Mouse (Mus musculus) spleen, postnatal 0 days (tissue): ENCODE results near the gene Adora1. TPM values are rescaled to one million over a fixed set of nuclear protein-coding genes. Genes with fewer than 3 reads are reported as not detected.

Experiments used
- polyA plus RNA-seq: library from polyadenylated mRNA; unstranded; fragments of >200 nt; fragmentation: Nextera tagmentation; extraction: Ambion mirVana; gene quantifications from 2 replicates; pipeline ENCODE4 v1.2.1, GENCODE M21; 2015

Adora1 gene
- 0.13 and 0.16 TPM in 2 replicates for polyA plus RNA-seq

DNA sequence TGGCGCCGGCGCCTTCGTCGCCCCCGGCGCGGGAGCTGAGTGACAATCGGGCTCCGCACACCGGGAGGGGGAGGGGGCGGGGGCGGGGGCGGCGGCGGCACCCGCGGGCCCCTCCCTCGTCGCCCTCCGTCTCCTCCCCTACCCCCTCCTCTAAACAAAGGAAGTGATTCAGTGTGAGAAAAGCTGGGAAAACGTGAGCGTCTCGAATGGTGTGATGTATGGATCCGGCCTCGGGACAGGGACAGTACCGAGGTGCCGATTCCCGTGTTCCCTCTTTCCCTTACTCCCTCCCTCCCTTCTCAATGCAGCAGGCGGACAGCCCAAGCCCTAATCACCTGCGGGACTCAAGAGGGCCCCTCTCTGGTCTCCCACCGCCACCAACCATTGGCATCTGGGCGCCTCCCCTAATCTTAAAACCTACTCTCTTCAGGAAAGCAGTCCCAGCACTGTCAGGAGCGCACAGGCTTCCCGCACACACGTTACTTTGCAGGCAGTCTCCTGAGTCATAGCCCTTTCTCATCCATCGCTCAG lies at the start of gene Adora1:
Adora1 (minus strand) TSS at position 41 of the 531 bp plus-strand sequence.

DNA sequence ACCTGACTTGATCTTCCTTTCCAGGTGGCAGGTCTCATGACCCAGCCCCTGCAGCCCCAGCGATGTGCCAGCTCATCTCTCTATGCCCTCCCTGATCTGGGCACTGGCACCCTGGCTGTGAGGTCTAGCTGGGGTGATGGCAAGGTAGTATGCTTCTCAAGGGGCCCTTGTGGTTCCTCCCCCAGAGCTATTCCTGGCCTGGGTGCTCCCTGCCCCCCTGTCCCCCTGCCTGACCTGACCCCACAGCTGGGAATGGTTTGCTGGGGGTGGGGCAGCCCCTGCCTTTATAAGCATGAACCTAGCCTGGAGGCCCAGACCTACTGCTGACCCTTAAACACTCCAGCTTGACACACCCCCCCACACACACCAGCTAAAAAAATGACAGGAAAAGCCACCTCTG lies 42.1 kb downstream of the Adora1 start, which contains the start of gene Mybph:
Mybph (plus strand) TSS at position 323 of the 400 bp plus-strand sequence.

DNA sequence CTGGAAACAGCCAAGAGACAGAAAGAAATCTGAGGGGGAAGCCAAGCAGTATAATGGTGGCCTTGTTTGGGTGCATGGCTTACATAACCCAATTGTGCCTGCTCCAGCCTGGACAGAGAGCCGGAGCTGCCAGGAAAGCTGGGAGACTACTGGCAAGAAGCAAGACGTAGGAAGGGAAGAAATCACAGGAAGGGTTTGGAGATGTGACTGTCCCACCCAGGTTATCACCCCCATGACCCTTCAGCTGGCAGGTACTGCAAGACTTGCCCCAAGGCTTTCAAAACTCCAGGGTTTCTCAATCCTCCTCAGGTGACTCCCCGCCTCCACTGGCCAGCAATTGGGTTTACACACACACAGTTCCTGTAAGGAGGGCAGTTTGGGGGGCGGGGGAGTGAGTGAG lies 53.2 kb downstream of the Adora1 start, which contains the start of gene Chil1:
Chil1 (plus strand) TSS at position 152 of the 400 bp plus-strand sequence.

Other genes starting within 250 kb of the Adora1 start
- gene Fmod, start 198.2 kb downstream of the Adora1 start, polyA plus RNA-seq, result 5.7 and 8.8 TPM in 2 replicates
- 102 and 120 TPM in 2 replicates for gene Btg2, start 156.3 kb downstream of the Adora1 start, polyA plus RNA-seq
- gene Chit1, start 124.2 kb downstream of the Adora1 start, polyA plus RNA-seq, result 0.25 and 0.38 TPM in 2 replicates
- gene Chil1, start 53.3 kb downstream of the Adora1 start, polyA plus RNA-seq, result 39.8 and 60.1 TPM in 2 replicates
- gene Mybph, start 42.0 kb downstream of the Adora1 start, polyA plus RNA-seq, result 0.06 TPM in 1 of 2 replicates, not detected in the other
- 0.07 and 0.19 TPM in 2 replicates for gene Myog, start 54.6 kb upstream of the Adora1 start, polyA plus RNA-seq
- gene Ppfia4, start 97.5 kb upstream of the Adora1 start, polyA plus RNA-seq, result 2.3 and 2.7 TPM in 2 replicates
- 40.6 and 41.8 TPM in 2 replicates for gene Tmem183a, start 126.5 kb upstream of the Adora1 start, polyA plus RNA-seq
- 0.08 and 0.13 TPM in 2 replicates for gene 4933406M09Rik, start 150.5 kb upstream of the Adora1 start, polyA plus RNA-seq
- gene Cyb5r1, start 170.1 kb upstream of the Adora1 start, polyA plus RNA-seq, result 21.5 and 24.5 TPM in 2 replicates
- gene Adipor1, start 179.9 kb upstream of the Adora1 start, polyA plus RNA-seq, result 144 and 159 TPM in 2 replicates
- gene Klhl12, start 220.1 kb upstream of the Adora1 start, polyA plus RNA-seq, result 34.9 and 36.9 TPM in 2 replicates